Mouse (Mus musculus) heart, postnatal 10 days (tissue): Measurements from ENCODE around the gene Ankrd35. TPM values are rescaled to one million over a fixed set of nuclear protein-coding genes. Genes with fewer than 3 reads are reported as not detected.

Source experiments
- DNase-seq, 2 experiments: peaks; one replicate each; pipeline ENCODE4 v3.0.0; 2021
- intact Hi-C: fragments of 180-260 bp; cut with DNase I; formaldehyde crosslinking; loops from one replicate; pipeline ENCODE4 v1.15.1; 2025
- total RNA-seq, 2 experiments: library from RNA; stranded (reverse); gene quantifications; 2 replicates each; pipeline ENCODE4 v1.2.3; 2021

The Ankrd35 gene
- total RNA-seq, 2 experiments from 2014 or later = 0.55 to 0.60 TPM

DNA sequence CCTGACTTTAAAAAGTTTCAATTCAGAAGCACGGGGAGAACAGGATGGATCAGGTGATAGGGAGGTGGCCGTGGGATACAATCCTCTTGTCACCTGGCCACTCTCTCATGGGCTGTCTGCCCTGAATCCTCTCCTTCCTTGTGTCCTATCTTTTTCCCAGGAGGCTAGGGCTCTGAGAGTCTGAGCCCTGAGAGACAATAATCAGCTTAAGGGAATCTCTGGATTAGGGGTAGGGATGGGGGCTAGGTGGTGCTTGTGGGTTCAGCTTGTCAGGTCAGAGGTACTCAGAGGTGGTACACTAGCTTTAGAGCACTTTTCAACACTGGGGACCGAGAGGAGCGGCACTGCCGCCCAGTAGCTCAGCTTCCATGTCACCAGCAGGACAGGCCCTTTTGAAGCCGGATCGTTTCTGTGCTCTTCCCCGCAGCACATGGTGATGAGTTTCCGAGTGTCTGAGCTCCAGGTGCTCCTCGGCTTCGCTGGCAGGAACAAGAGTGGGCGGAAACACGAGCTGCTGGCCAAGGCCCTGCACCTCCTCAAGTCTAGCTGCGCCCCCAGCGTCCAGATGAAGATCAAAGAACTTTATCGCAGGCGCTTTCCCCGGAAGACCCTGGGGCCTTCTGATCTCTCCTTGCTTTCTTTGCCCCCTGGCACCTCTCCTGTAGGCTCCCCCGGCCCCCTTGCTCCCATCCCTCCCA, 29.2 kb downstream of the Ankrd35 start:
- no peak for DNase-seq
- intact Hi-C loops = loop anchor here (5.0 kb wide), 1 partner anchor 62 kb away; the partner anchor contains the start of genes Gm42957 and Pex11b

DNA sequence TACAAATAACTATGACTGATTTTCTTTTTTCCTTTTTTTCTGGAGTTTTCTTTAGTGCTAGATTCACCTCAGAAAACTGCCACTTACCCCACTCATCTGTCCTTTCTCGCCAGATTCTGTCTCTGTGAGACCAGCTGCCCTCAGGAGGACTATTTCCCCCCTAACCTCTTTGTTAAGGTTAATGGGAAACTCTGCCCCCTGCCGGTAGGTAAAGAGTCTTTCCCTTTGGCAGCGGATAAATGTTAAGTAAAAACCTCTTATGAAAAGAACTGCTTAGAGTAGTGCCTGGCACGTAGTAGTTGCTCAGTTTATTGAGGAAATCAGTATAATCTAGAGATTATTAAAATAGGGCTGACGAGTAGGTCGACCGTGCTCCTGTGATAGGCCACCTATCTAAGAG, 30.4 kb downstream of the Ankrd35 start:
- DNase-seq = peak in 1 of 2 experiments; percentile 61
- intact Hi-C loops = no loop called here

DNA sequence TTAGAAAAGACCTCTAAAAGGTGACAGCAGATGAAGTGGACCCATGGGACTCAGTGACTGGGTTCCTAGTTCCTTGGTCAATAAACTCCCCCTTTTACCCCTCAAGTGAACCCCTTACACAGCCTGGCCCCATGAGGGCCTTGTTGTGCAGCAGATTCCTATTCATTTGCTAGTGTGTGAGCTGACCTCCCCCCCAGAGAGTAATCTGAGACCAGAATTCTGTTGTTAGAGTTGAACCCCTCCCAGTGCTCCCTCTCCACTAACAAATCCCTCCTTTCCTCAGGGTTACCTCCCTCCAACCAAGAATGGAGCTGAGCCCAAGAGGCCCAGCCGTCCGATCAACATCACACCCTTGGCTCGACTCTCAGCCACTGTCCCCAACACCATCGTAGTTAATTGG, 31.1 kb downstream of the Ankrd35 start:
- intact Hi-C loops = no loop called here
- DNase-seq = no peak

- intact Hi-C loops = loop anchor here (5.0 kb wide), 1 partner anchor 37 kb away; no protein-coding TSS in a partner anchor
- peak in 1 of 2 experiments; percentile 38 for DNase-seq
Measured at GRCm38 (mm10) chr3:96704778-96705177, 34.8 kb downstream of the Ankrd35 start.

- intact Hi-C loops = loop anchor here (5.0 kb wide), 1 partner anchor 39 kb away; no protein-coding TSS in a partner anchor
- DNase-seq = no peak
Measured at GRCm38 (mm10) chr3:96706217-96706616, 36.3 kb downstream of the Ankrd35 start.

- no peak for DNase-seq
- intact Hi-C loops = loop anchor here (5.0 kb wide), 1 partner anchor 40 kb away; no protein-coding TSS in a partner anchor
Measured at GRCm38 (mm10) chr3:96706984-96707383, 37.1 kb downstream of the Ankrd35 start.

- intact Hi-C loops = loop anchor here (2.0 to 5.0 kb wide), 2 partner anchors 41 to 161 kb away; no protein-coding TSS in a partner anchor
- DNase-seq = peak; percentile 88 to 91
Measured at GRCm38 (mm10) chr3:96707903-96708683, 38.2 kb downstream of the Ankrd35 start, which contains the start of gene Nudt17. Gene Nudt17 (minus strand): TSS chr3:96708562.

DNA sequence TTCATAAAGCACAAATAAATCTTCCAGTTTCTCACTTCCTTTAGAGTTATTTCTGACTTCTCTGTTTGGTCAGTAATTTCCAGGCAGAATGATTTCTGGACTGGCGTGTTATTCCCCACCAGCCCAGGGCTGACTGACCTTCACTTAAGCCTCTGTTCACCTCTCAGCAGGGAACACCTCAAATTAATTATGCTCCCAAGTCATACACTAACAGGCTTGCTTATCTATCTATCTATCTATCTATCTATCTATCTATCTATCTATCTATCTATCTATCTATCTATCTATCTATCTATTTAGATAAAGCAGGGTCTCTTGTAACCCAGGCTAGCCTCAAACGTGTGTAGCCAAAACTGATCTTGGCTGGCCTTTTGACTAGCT, 38.7 kb downstream of the Ankrd35 start:
- DNase-seq = no peak
- intact Hi-C loops = loop anchor here (2.0 to 5.0 kb wide), 2 partner anchors 41 to 162 kb away; no protein-coding TSS in a partner anchor

- intact Hi-C loops = no loop called here
- DNase-seq = no peak
Measured at GRCm38 (mm10) chr3:96714286-96714685, 44.4 kb downstream of the Ankrd35 start.

DNA sequence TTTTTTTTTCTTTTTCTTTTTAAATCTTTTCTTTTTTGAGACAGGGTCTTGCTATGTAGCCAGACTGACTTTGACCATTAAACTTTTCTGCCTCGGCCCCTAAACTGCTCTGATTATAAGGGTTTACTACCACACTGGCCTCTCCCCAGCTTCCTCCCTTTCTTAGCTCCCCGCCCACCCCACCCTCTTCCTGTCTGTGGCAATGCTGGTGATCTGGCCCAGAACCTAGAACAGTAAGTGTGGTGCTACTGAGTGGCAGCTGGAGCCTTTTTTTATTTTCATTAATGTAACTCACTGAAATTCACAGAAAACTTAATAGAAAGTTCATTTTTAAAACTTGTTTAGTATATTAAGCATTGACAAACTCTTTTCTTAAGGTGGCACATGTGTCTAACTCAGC, 45.9 kb downstream of the Ankrd35 start:
- DNase-seq = no peak
- intact Hi-C loops = no loop called here

DNA sequence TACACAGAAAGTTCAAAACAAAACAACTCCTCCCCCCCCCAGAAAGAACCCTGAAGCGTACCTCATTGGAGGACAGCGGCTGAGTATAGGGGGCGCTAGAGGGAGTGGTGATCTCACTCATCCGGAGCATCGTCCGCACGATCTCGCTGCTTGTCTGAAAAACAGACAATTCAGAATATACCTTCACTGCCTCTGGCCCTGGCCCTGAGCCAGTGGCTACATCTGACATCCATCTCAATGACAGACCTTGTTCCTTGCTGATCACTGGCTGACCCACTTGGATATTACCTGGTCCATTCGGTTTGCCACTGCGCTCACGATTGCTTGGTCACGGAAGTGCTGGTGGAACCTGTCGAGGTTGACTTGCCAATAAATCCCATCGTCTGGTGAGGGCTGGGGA, 49.2 kb downstream of the Ankrd35 start:
- intact Hi-C loops = no loop called here
- DNase-seq = no peak

DNA sequence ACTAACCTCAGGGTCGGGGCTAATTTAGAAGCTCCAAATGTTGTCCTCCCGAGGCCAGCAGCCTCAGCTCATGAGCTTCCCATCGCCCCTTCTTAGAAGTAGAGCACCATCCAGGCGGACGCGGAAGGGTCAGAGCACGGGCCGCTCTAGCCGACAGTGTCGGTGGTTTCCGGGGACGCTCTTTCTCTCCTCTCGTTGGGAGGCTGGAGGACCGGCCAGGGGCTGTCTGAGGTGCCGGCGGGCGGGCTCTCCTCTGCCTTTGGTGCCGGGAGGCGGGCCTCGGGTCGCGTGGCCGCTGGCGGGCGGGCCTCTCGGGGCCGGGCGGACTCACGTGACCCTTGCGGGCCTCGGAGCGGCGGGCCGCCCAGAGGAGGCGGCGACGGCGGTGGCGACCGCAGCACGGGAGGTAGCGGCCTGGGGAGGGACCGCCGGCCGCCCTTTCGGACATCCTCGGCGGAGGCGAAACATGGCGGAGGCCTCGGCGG, 57.5 kb downstream of the Ankrd35 start, which contains the start of the genes Polr3c and Rnf115:
Gene Polr3c (minus strand): TSS at position 286 of the 485 bp plus-strand sequence.
Gene Rnf115 (plus strand): TSS at position 322 of the 485 bp plus-strand sequence.
- intact Hi-C loops = no loop called here

GRCm38 (mm10) chr3:96727828-96728633, 58.1 kb downstream of the Ankrd35 start:
- intact Hi-C loops = no loop called here
- no peak for DNase-seq

More for the DNA sequence above, 57.5 kb downstream of the Ankrd35 start, which contains the start of the genes Polr3c and Rnf115:
- DNase-seq = peak; percentile 96 to 98

DNA sequence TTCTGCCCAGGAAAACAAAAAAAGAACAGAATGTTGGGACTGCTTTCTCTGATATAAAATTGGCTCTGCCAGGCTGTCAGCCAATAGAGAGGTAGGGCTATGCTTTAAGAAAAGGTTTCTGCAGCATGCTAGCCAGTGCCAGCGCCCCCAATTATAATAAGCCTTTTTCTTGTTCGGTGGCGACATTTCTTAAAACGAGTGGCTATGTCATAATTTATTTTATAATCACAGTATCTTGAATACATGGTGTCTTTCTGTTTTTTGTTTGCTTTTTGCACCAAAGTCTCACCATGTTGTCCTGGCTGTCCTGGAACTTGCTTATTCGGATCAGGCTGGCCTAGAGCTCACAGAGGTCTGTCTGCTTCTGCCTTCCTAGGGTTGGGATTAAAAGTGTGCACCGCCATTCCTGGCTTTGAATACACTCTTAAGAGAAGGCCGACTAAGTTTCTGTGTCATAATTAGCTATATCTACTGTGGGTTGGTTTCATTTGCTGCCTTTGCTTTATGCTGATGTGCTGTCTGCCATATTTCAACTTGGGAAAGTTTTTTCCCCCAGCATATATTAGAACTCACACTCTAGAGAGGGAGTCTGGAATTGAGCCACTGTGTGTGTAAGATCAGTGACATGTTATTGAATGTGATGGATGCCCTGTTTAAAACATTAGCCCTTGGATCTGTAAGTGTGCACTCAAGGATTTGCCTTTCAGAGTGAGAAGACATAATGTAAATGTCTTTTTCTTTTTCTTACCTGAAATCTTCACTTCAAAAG, 58.9 kb downstream of the Ankrd35 start:
- intact Hi-C loops = no loop called here
- DNase-seq = no peak

DNA sequence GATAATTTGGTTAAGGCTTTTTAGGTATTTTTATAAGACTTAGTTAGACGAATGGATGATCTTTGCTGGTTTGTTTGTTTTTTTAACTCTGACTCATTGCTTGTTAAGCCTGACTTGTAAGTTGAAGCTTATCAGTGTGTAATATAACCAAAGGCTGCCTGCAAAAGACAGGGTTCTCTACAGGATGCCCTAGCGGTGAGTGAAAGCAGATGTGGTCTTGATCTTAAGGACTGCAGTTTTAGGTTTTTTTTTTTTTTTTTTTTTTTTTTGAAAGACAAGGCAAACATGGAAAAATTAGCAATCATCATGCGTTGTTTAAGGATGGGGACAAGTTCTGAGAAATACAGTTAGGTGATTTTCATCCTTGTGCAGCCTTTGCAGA, 59.5 kb downstream of the Ankrd35 start:
- intact Hi-C loops = no loop called here

GRCm38 (mm10) chr3:96730785-96731184, 60.9 kb downstream of the Ankrd35 start:
- DNase-seq = no peak
- intact Hi-C loops = no loop called here

More for the DNA sequence above, 59.5 kb downstream of the Ankrd35 start:
- no peak for DNase-seq

DNA sequence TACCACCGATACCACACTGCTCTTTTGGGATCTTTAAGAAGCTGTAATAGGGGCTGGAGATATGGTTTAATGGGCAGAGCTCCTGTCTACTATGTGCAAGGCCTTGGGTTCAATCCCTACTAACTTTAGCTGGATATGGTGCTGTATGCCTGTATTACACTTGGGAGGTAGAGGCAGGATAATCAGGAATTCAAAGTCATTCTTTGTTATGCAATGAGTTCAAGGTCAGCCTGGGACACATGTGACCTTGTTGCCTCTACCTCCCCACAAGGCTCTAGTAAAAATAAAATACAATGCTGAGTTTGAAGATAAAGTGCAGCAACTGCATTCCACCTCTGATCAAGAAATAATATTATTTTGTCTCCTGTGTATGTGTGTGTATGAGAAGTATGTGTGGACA, 64.1 kb downstream of the Ankrd35 start:
- intact Hi-C loops = no loop called here

DNA sequence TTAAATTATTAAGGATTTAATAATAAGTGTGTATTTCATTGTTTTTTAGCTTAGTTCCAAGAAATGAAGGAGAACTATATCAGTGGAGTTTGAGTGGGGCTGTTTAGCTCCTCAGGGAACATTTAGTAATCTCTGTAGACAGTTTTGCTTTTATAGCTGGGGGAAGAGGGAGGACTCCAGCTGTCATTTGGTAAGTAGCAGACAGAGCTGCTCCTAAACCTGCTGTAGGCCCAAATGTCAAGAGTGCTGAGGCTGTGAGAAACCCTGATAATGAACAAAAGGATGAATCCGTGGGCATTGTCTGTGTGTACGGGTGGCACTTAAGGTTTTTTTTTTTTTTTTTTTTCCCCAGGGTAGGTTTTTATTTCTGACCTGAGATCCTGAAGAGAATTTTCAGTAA, 65.3 kb downstream of the Ankrd35 start:
- no peak for DNase-seq
- intact Hi-C loops = no loop called here

More for the DNA sequence above, 64.1 kb downstream of the Ankrd35 start:
- DNase-seq = no peak

DNA sequence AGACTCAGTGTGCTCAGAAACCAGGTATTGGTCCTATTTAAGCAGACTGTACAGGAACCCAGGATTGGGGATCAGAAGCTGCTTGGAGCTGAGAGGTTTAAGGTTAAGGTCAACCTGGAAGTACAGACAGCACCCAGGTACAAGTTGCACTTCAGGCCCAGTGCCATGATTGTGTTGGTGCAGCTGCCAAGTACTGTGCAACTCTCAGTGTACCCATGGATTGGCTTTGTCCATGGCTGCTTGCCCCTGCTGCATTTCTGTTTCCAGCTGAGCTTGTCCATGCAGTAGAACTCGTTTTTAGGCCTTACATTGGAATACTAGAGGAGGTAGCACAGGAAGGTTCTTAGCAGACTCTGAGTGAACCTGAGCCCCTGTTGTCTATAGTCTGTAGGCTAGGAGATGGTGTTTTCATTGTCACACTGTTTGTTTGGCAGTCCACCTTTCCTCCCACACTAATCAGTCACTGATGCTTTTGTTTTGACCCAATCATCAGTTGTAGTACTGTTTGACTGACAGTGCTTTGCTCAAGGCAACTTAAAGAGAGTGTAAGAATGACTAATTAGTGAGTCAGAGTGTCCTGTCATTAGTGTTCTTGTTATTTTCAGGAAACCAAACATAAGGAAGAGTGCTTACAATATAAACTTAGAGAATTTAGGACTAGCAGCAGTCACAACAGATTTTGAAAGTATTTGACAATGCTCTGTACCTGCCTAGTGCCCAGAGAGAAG, 67.2 kb downstream of the Ankrd35 start:
- intact Hi-C loops = no loop called here
- no peak for DNase-seq
